Mouse (Mus musculus): ENCODE data around the gene Cd2bp2.
A peak's percentile ranks its signal among the peaks of the same experiment; 100 is the strongest.

Cd2bp2 gene

GRCm38 (mm10) chr7:127195544-127196295 is at the start of gene Cd2bp2:
TSS of gene Cd2bp2 (minus strand) at chr7:127196050.
- peak; percentile 88 to 93 for DNase-seq

DNA sequence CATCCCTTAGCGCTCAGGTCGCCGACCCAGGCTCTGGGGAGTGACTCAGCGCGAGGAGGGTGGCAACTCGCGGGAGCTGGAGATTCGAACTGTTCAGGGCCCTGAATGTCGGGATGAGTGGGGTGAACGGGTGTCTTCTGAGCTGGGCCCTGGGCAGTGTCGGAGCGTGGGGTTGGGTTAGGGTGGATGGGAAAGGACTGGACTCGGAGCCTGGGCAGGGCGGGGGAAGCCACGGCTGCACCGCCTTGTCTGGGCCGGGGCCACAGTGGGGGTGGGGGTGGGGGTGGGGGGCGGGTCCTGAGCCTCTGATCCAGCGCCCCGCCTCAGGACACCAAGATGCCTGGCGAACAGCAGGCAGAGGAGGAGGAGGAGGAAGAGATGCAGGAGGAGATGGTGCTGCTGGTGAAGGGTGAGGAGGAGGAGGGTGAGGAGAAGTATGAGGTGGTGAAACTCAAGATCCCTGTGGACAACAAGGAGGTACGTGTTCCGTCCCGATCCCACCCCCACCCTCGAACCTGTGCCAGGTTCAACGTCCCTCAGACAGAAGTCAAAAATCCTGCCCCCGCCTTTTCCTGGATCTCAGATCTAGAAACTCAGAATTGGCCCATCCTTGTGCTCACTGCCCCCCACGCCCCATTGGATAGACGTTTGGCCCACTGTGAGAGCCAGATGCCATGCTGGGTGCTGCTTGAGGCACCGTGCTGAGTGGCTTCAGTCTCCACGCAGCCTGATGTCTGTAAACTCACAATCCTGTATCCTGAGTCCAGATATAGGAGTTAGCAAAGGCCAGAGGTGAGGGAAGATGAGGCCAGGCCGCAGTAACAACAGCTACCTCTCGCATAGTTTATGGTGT is 49.0 kb upstream of the Cd2bp2 start:
- no peak for DNase-seq

DNA sequence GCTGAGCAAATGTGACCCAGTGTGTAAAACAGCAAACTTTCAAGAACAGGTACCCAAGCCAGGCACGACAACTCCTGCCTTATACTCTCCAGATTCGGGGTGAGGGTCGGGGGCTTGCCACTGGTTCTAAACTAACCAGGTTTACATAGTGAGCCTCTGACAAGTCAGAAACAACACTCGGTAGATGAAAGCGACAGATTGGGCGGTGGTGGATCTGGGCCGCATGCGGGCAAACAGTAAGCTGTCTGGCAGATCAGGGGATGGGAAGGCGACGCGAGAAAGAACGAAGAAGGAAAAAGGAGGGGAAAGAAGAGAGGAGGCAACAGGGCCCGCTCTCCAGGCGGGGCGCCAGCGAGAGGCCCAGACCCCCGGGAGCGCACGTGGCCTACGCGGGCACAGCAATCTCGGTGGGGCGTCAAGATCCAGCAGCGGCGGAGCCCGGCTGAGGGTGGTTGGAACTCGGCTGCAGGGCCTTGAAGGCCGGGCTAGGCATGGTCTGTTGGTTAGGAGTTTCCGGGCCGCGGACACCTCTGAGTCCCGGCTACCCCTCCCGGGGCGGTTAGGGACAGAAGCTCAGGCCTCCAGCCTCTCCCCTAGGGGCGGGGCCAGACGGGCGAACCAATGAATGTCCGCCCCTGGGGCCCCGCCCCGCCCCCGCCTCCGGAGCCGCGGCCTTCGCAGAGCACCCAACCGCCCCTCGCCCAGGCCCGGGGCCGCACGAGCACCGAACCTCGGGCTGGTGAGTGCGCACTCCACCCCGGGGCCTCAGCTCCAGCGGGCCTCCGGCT is 48.2 kb upstream of the Cd2bp2 start, which contains the start of gene Zfp771:
TSS of gene Zfp771 (plus strand) at position 405 of the 788 bp plus-strand sequence.
- peak; percentile 94 to 95 for DNase-seq

DNA sequence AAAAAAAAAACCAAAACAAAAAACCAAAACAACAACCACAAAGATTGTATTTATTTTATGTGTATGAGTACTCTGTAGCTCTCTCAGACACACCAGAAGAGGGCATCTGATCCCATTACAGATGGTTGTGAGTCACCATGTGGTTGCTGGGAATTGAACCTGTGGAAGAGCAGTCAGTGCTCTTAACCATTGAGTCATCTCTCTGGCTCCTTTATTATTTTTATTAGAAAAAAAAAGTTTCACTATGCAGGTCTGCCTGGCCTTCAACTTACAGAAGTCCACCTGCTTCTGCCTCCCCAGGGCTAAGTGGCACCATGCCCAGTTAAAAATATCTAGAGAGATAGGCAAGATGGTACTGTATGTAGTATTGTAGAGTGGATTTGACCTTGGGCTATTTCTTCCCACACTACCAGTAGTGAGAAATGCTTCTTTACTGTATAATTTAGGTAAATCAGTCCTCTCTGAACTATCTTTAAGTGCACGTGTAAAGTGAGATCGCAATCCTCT is 47.6 kb upstream of the Cd2bp2 start:
- DNase-seq = no peak

DNA sequence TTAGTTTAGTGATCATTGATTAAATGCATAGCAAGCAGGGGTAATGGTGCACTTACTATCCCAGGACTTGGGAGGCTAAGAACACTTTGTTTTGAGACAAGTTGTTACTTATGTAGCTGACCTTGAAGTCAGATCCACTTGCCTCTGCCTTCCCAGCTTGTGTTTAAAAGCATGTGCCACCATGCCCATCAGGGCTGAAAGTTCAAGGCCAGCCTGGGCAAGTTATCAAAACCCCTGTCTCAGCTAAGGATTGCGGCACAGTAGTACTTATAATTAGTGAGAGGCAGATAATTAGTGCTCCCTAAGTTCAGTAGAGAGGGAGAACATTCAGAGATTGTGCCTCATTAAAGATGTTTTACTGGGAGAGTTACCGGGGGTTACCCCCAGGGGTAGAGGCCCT is 38.9 kb upstream of the Cd2bp2 start:
- no peak for DNase-seq

- DNase-seq = no peak
Measured at GRCm38 (mm10) chr7:127233765-127234164, 37.9 kb upstream of the Cd2bp2 start.

DNA sequence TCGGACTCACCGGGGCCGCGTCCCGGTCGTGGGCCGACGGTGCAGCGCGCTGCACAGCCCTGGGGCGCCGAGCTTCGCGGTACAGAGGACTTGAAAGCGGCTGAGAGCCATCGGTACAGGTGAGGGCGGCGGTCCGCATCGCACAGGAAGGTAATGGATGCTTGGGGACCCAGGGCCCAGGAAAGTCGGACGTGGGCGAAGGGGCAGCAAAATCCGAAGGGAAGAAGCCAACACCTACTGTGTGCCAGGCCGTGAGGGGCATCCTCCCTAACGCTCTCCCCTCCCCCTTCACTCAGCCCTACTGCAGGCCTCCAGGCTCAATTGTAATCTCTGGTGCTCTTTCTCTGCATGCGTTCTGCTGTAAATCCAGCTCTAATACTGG is 37.5 kb upstream of the Cd2bp2 start:
- DNase-seq = no peak

DNA sequence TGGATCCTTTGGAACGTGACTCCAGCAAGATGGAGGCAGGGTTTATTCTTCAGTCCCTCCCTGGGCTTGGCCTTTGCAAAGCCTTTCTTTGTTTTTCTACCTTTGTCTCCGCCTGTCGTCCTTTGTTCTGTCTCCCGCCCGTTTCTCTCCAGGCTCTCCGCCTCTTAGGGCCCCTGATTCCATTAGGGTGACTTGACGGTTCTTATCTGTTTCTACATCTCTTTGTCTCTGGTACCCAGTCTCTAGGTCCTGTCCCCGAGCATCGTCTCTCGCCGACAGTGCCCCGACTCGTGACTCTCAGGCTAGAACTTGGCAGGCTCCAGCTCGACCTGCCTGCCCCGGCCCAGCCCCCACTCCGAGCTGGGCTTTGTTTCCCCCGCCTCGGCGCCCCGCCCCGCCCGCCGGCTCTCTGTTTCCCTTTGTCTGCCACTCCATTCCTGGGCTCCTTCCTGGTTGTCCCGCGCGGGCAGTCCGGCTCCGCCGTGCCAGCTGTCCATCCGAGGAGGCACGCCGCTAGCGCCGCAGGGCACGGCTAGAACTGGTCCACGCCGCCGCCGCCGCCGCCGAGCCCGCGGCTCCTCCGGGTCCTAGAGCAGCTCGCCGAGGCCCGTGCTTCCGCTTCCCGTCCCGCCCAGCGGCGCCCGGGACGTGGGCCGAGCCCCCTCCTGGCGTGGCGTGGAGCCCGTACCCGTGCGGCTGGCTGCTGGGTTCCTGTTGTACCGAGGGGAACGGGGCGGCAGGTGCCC is 36.9 kb upstream of the Cd2bp2 start, which contains the start of the genes Zfp553 and Sept1:
TSS of gene Zfp553 (plus strand) at position 440 of the 746 bp plus-strand sequence.
TSS of gene Sept1 (minus strand) at position 509 of the 746 bp plus-strand sequence.
- peak; percentile 87 to 88 for DNase-seq

- DNase-seq = no peak
Measured at GRCm38 (mm10) chr7:127231826-127232621, 36.2 kb upstream of the Cd2bp2 start.

- no peak for DNase-seq
Measured at GRCm38 (mm10) chr7:127231376-127231775, 35.5 kb upstream of the Cd2bp2 start.

DNA sequence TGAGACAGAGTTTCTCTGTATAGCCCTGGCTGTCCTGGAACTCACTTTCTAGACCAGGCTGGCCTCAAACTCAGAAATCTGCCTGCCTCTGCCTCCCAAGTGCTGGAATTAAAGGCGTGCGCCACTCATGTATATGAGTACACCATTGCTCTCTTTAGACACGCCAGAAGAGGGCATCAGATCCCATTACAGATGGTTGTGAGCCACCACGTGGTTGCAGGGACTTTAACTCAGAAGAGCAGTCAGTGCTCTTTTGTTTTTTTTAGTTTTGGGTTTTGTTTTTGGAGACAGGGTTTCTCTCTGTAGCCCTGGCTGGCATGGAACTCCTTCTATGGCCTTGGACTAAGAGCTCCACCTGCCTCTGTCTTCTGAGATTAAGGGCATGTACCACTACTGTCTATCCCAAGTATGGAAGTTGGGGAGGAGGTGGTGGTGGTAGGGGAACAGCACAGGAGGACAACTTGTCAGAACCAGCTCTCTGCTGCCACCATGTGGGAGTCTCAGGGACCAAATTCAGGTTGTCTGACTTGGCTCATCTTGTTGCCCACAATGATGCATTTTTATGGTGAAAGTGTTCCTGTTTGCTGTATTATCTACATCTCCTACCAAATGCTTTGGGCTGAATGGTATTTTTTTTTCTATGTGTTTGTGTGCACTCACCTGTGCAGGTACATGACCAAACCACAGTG is 32.9 kb upstream of the Cd2bp2 start:
- peak; percentile 88 to 91 for DNase-seq

GRCm38 (mm10) chr7:127225147-127225995 is 29.5 kb upstream of the Cd2bp2 start:
- no peak for DNase-seq

- DNase-seq = no peak
Measured at GRCm38 (mm10) chr7:127224616-127225015, 28.8 kb upstream of the Cd2bp2 start.

GRCm38 (mm10) chr7:127223515-127224478 is 27.9 kb upstream of the Cd2bp2 start:
- DNase-seq = no peak

DNA sequence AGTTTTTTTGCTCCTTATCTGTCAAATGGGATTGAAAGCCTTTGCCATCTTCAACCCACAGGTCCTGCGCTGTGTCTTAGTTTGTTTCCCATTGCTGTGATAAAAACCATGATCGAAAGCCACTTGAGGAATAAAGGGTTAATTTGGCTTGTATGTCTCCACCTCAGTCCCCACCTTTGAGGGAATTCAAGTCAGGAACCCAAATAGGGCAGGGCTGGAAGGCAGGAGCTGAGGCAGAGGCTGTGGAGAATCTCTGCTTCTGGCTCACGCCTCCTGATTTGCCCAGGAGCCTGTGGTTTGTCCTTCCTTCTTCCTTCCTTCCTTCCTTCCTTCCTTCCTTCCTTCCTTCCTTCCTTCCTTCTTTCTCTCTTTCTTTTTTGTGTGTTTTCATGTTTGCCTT is 27.3 kb upstream of the Cd2bp2 start:
- no peak for DNase-seq

GRCm38 (mm10) chr7:127220440-127220839 is 24.6 kb upstream of the Cd2bp2 start:
- peak; percentile 31 to 48 for DNase-seq

GRCm38 (mm10) chr7:127218670-127219069 is 22.8 kb upstream of the Cd2bp2 start:
- no peak for DNase-seq
